Mouse (Mus musculus) forelimb bud, embryonic 11.5 days (tissue): Measurements from ENCODE around the gene Coa5.

Source experiments
- DNase-seq: peaks from one replicate; pipeline ENCODE4 v3.0.0-alpha.2; 2012; ENCODE audit warnings: low read depth, low spot score

The Coa5 gene

DNA sequence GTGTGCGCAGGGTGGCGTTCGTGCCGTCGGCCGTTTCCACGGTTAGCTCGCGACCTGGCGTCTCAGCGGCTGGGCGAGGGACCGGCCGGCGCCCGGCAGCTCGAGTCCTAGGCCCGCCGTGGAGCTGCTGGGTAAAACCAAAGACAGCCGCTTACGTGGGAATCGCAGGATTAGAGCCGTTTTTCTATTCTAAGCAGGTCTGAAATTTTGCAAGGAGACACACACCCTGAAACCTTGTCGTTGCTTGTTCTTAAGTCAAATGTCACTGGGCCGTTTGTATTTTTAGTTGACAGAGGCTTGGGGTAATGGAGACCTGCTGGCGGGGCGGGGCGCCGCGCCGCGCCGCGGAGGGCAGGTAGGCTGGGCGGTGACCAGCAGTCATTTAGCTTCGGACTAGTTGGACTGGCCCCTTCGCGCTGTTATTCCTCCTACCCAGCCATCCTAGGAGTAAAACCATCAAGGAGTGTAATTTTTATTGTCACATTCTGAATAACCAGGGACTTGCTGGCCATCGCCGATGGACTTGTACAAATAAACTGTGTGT, 466 bp upstream of the Coa5 start:
- DNase-seq: no peak

DNA sequence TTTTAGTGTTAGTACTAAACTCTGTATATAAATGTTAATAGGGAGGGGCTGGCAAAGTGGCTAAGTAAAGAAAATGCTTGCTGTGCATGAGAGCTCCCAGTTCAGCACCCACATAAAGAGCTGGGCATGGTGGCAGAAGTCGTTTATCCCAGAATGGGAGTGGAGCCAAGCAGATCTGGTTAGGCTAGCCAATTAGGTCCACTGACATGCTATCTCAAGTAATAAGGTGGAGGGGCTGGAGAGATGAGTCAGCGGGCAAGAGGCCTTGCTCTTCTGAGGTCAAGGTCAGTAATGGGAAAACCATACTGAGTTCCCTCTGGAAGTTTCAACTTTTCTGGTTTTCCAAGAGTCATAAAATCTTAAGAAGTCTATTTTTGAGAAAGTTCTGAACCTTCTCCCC, 992 bp downstream of the Coa5 start:
- no peak for DNase-seq

GRCm38 (mm10) chr1:37427144-37427875, 2.6 kb downstream of the Coa5 start:
- no peak for DNase-seq

GRCm38 (mm10) chr1:37419420-37419819, 10.5 kb downstream of the Coa5 start:
- peak; percentile 17 for DNase-seq

- no peak for DNase-seq
Measured at GRCm38 (mm10) chr1:37415394-37415793, 14.5 kb downstream of the Coa5 start.

DNA sequence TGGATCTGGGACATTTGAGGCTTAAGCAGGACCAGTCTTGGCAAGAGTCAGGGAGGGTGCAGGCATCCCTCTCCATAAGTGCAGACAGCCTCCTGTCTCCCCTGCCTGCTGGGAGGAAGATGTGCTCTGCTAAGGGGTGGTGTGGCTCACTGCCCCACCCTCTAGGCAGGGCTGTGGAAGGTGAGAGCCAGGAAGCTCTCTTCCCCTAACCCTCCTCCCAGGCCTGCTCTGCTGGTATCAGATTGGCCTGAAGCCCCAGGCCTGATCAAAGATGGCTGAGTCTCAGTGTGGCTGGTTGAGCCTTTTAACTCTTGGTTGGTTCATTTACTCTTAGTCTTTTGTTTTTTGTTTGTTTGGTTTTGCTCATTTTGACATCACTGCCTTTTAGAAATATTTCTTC, 20.3 kb downstream of the Coa5 start:
- no peak for DNase-seq

GRCm38 (mm10) chr1:37408678-37409077, 21.2 kb downstream of the Coa5 start:
- DNase-seq: no peak

- DNase-seq: no peak
Measured at GRCm38 (mm10) chr1:37408059-37408458, 21.8 kb downstream of the Coa5 start.

GRCm38 (mm10) chr1:37407228-37407627, 22.7 kb downstream of the Coa5 start:
- no peak for DNase-seq

DNA sequence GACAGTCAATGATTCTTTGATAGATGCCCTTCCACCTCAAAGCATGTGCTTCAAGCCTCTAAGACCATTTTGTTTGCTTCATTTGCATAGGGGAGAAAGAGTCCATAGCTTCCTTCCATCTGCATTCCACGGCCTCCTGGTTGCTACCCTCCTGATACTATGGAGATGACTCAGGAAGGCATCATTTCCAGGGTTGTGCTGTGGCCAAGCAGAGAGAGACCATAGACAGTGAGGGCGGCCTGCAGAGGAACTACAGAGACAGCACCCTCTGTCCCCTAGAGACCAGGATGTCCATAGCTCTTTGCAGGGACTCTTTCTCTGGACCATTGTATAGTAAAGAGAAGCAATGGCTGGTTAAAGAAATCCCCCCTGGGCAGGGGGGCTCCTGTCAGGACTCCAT, 24.8 kb downstream of the Coa5 start:
- DNase-seq: no peak

DNA sequence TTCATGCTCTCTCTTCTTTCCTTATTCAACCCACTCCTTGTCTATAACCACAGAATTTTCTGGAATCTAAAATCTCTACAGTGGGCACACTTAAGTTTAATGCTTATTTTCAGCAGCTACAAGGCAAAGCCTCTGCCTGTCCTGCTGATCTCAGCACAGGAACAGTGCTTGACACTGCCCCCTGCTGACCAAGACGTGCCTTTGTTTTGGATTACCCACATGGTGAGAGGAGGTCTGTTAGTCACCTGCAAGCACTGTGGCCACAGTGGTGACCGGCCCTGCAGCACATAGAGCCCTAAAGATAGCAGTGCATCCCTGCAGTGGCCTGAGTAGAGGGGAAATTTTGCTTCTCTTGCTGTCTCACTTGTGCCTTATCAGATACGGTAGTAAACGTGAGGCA, 28.2 kb downstream of the Coa5 start:
- peak; percentile 69 for DNase-seq

- no peak for DNase-seq
Measured at GRCm38 (mm10) chr1:37399734-37400133, 30.2 kb downstream of the Coa5 start.

GRCm38 (mm10) chr1:37398961-37399360, 30.9 kb downstream of the Coa5 start:
- peak; percentile 20 for DNase-seq

DNA sequence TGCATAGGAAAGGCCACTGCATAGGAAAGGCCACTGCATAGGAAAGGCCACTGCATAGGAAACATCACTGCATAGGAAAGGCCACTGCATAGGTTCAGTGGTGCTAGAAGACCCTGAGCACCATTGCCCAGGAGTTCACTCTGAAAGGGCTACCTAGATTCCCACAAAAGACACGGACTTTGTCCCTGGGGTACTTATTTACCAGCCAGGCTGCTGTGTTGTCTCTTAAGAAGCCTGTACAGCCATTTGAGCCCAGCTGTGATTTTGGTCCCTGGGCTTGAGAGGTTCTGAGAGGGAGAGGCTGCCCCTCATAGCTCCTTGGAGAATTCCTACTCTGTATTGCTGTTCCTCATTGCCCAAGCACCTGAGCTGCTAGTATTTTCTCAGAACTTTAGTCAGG, 33.4 kb downstream of the Coa5 start:
- DNase-seq: no peak

DNA sequence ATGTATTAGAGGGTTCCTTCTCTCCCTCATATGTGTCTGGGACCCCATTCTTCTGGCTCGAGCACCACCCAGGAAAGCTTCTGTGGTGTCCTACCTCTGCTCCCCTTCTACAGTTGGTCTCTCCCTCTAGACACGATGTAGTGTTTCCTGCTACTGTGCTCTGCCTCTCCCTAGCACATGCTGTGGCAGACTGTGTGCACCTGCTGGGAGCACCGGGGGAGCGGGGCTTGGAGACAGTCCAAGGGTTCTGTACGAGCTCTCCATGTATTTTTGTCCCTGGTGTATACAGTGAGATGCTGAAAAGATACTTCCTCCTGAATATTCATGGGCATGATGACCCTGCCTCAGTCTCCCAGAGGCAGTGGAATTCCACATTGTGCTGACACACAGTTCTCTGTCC, 36.7 kb downstream of the Coa5 start:
- DNase-seq: no peak

DNA sequence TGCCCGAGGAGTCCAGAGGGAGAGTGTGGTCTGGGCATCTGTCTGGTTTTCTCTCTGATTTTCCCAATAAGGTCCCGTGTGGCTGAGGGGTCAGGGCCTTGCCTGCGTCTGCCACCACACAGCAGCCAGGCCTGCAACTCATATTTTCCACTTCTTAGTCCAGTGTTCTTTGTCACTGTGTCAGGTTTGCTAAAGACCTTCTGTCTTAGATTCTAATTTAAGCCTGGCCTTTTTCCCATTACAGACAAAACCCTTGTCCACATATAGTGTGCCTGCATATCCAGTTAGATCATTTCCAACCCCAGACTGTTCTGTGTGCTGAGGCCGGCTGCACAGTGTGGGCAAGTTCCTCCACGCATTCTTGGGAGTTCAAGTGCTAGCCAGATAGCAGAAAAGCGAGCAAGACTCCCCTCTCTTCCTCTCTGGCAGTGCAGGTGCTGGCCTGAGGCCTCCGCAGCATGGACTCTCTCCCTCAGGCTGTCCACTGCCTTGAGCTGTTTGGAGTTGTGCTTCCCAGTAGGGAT, 43.4 kb downstream of the Coa5 start:
- DNase-seq: no peak

GRCm38 (mm10) chr1:37384304-37384703, 45.6 kb downstream of the Coa5 start:
- no peak for DNase-seq

- no peak for DNase-seq
Measured at GRCm38 (mm10) chr1:37380913-37381312, 49.0 kb downstream of the Coa5 start.

DNA sequence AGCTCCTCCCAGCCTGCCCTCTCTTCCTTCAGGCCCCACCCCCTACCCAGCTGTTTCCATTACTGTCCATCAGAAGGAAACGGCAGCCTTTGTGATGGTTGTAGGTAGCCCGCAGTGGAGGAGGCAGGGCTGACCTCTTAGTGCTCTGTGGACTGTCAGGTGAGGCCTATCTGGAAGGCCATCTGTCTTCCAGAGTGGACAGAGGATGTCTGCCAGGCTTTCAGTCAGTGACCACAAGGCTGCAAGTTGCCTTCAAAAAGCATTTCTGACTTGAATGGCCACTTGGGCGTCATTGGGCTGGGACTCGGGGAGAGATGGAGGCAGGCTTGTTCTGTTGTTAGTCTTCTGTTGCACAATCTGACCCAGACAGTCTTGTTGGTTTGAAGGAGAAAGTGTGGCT, 50.4 kb downstream of the Coa5 start:
- no peak for DNase-seq

- DNase-seq: no peak
Measured at GRCm38 (mm10) chr1:37378095-37378494, 51.8 kb downstream of the Coa5 start.

DNA sequence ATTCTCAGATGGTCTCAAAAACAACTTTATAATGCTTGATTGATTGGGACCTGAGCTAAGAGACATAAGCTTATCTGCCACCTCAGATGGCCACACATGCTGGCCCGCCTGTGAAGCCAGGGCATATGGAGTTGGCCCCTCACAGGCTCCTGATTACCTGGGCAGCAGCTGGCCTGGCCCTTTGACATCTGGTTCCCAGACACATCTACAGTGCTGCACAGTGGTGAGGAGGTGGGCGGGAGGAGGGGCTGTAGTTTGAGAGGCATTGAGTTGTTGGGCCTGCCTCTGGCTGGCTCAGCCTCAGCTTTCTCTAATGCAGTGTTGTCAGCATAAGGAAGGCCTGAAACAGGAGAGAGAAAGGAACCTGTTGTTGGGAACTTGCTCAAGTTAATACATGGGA, 53.2 kb downstream of the Coa5 start:
- peak; percentile 62 for DNase-seq

- DNase-seq: no peak
Measured at GRCm38 (mm10) chr1:37376177-37376576, 53.7 kb downstream of the Coa5 start.

- no peak for DNase-seq
Measured at GRCm38 (mm10) chr1:37368768-37369385, 61.0 kb downstream of the Coa5 start.
